Mouse (Mus musculus) stomach, postnatal 0 days (tissue): Measurements from ENCODE around the gene Plch1.

Experiments
- CTCF ChIP-seq: IDR thresholded peaks from 2 replicates; pipeline ENCODE4 v1.5.1; 2016; ENCODE audit warnings: antibody characterized with exemption, low read depth, mild to moderate bottlenecking, moderate library complexity
- EP300 ChIP-seq: optimal IDR thresholded peaks from 2 replicates; pipeline ENCODE3; 2016; ENCODE audit warnings: antibody characterized with exemption

DNA sequence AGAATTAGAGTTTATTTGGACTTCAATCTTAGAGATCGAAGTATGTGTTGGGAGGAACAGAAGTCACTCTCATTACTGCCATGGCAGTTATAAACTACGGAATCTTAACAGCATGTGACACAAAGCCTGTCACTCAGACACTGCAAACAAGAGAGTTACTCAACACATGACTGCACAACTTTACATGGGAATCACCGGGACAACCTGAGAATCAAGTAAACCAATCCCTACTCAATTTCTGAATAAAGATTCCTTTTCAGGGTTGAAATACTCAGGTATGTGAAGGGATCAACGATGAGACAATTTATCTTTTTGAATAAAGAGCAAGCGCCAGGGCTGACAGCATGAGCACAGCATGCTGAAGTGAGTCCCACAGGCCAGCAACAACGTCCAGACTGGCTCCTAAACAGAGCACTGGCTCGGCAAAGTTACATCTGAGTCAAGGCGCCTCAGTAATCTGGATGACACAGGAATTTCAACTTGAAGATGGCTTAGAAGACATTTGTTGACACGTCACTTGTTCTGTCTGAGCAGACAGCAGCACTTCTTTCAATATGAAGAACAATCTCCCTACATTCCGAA, 49.4 kb downstream of the Plch1 start:
- TF ChIP-seq CTCF (no peak), EP300 (no peak)
